Mouse (Mus musculus): Measurements from ENCODE around the gene Twist2. TPM values are rescaled to one million over a fixed set of nuclear protein-coding genes. Genes with fewer than 3 reads are reported as not detected.

Twist2 gene
- polyA plus RNA-seq, 1 experiment from 2014 or later, result 6.5 TPM

GRCm38 (mm10) chr1:91894286-91894685, 93.0 kb downstream of the Twist2 start:
- Histone ChIP-seq H3K9ac (ENCODE audit: low read depth, low read length) (no peak overlapping the region), H3K27me3 (ENCODE audit: control insufficient read depth, insufficient read depth, low read length) (no peaks in the 10 kb centered on the region), H3K9me3 (replicated peaks; ENCODE audit: control insufficient read depth, low read length) (0 out of 2 replicates have a peak, but pooled peaks cover 2% of the 10 kb centered on the region), H3K4me1 (ENCODE audit: control insufficient read depth, insufficient read depth, low read length) (no peaks in the 10 kb centered on the region), H3K27ac (ENCODE audit: low read depth, low read length) (no peak overlapping the region), H3K4me2 (no peak overlapping the region), H3K36me3 (ENCODE audit: control insufficient read depth, insufficient read depth, low read length) (no peaks in the 10 kb centered on the region), H3K4me3 (ENCODE audit: low read depth, low read length) (no peak overlapping the region)
- ATAC-seq (replicated peaks; ENCODE audit: insufficient number of reproducible peaks, low FRiP score, low TSS enrichment), result no peak
- WGBS (ENCODE audit: insufficient replicate concordance), result 82% methylated on average over 5 of the region's 5 CpGs

- 75% methylated on average over 2 of the region's 2 CpGs for WGBS (ENCODE audit: insufficient replicate concordance)
- Histone ChIP-seq H3K36me3 (ENCODE audit: control insufficient read depth, insufficient read depth, low read length) (no peaks in the 10 kb centered on the region), H3K27me3 (ENCODE audit: control insufficient read depth, insufficient read depth, low read length) (no peaks in the 10 kb centered on the region), H3K4me3 (ENCODE audit: low read depth, low read length) (no peak overlapping the region), H3K9me3 (replicated peaks; ENCODE audit: control insufficient read depth, low read length) (0 out of 2 replicates have a peak, but pooled peaks cover 2% of the 10 kb centered on the region), H3K4me1 (ENCODE audit: control insufficient read depth, insufficient read depth, low read length) (no peaks in the 10 kb centered on the region), H3K27ac (ENCODE audit: low read depth, low read length) (no peak overlapping the region), H3K9ac (ENCODE audit: low read depth, low read length) (no peak overlapping the region), H3K4me2 (no peak overlapping the region)
- no peak for ATAC-seq (replicated peaks; ENCODE audit: insufficient number of reproducible peaks, low FRiP score, low TSS enrichment)
These were observed 95.8 kb downstream of the Twist2 start for GRCm38 (mm10) chr1:91897078-91897477.
